11 mouse cellular contexts compared by ENCODE assay signal in genomic region chr10:130322637-130323036, GRCm38 (mm10). TPM values are rescaled to one million over a fixed set of nuclear protein-coding genes. Genes with fewer than 3 reads are reported as not detected.
A peak's percentile ranks its signal among the peaks of the same experiment; 100 is the strongest.
DNase-seq lines count a peak whose midpoint lies in the region; ATAC-seq and TF ChIP-seq lines count a peak whose summit lies in the region.
"Had no signal": no experiment of that assay in that cellular context is flagged by ENCODE, and none has a peak within 500 bp of the region (broad histone marks: within the 10 kb centered on the region; RNA-seq: fewer than 3 reads in every experiment).

Tespa1 (plus strand) TSS chr10:130322870.

- peak; percentile 89 for DNase-seq in A20 (ENCODE audit: low read depth, low spot score)
- DNase-seq in G1E (ENCODE audit: low spot score), result peak; percentile 35
- peak; percentile 18 for DNase-seq in liver, postnatal 0 days
- peak; percentile 19 for DNase-seq in spleen, adult 12 weeks (ENCODE audit: low spot score)
- DNase-seq in left cerebral cortex, postnatal 36 days (ENCODE audit: low spot score in 2 of 2), result no peak
- no peak for DNase-seq in adrenal gland, adult 18-20 months (ENCODE audit: low spot score in 2 of 2)
- no peak for DNase-seq in cerebellum, adult 9-11 months

- 29% methylated on average over 5 of the region's 5 CpGs for whole genome bisulfite sequencing in liver, postnatal 0 days (ENCODE audit: insufficient replicate concordance)
- 88% methylated on average over 5 of the region's 5 CpGs for WGBS in forebrain, embryonic 13.5 days

- H3K4me1 ChIP-seq in G1E (ENCODE audit: insufficient read depth, low read depth, low read length), result peaks cover 39% of the 10 kb centered on the region
- H3K4me1 ChIP-seq in liver, postnatal 0 days (ENCODE audit: insufficient read depth), result no peaks in the 10 kb centered on the region
- H3K4me1 ChIP-seq in forebrain, embryonic 13.5 days, result no peaks in the 10 kb centered on the region
- H3K4me1 ChIP-seq: embryonic facial prominence, embryonic 15.5 days; hindbrain, embryonic 13.5 days had no signal

- H3K9me3 ChIP-seq in G1E (replicated peaks), result no peaks in the 10 kb centered on the region
- no peaks in the 10 kb centered on the region for H3K9me3 ChIP-seq in liver, postnatal 0 days (ENCODE audit: low read length)
- H3K9me3 ChIP-seq in forebrain, embryonic 13.5 days (replicated peaks), result no peaks in the 10 kb centered on the region
- H3K9me3 ChIP-seq: embryonic facial prominence, embryonic 15.5 days; hindbrain, embryonic 13.5 days had no signal

- H3K4me3 ChIP-seq in G1E (ENCODE audit: low read depth, low read length), result peak within 1 kb of the TSS; percentile 44
- H3K4me3 ChIP-seq in liver, postnatal 0 days (ENCODE audit: low read depth, low read length), result no peak within 1 kb of the TSS
- H3K4me3 ChIP-seq in forebrain, embryonic 13.5 days, result no peak within 1 kb of the TSS
- H3K4me3 ChIP-seq: embryonic facial prominence, embryonic 15.5 days; hindbrain, embryonic 13.5 days had no signal

- ATAC-seq in G1E (ENCODE audit: extremely low read depth, insufficient number of reproducible peaks, low FRiP score, poor library complexity, severe bottlenecking), result peak; percentile 95
- ATAC-seq in liver, postnatal 0 days, result peak; percentile 77
- ATAC-seq in forebrain, embryonic 13.5 days, result no peak

- TF ChIP-seq EP300 in liver, postnatal 0 days (IDR thresholded peaks at IDR 0.05; ENCODE audit: low read depth), result no peak

- no peaks in the 10 kb centered on the region for H3K27me3 ChIP-seq in G1E (ENCODE audit: insufficient read depth, low read length)
- H3K27me3 ChIP-seq in liver, postnatal 0 days (ENCODE audit: insufficient read depth, low read length), result no peaks in the 10 kb centered on the region
- no peaks in the 10 kb centered on the region for H3K27me3 ChIP-seq in forebrain, embryonic 13.5 days
- H3K27me3 ChIP-seq: embryonic facial prominence, embryonic 15.5 days; hindbrain, embryonic 13.5 days had no signal

- no peak for TF ChIP-seq CTCF in G1E (IDR thresholded peaks at IDR 0.05; ENCODE audit: low read depth, low read length)
- TF ChIP-seq CTCF in liver, postnatal 0 days (IDR thresholded peaks at IDR 0.05; ENCODE audit: low read depth), result no peak

- intact Hi-C loops in left cerebral cortex, postnatal 36 days (cut with DNase I), result no loop called here

- H3K9ac ChIP-seq in liver, postnatal 0 days (replicated peaks), result no peak within 1 kb of the TSS
- H3K9ac ChIP-seq in forebrain, embryonic 13.5 days, result no peak within 1 kb of the TSS
- H3K9ac ChIP-seq: embryonic facial prominence, embryonic 15.5 days; hindbrain, embryonic 13.5 days had no signal

- no peak within 1 kb of the TSS for H3K4me2 ChIP-seq in liver, postnatal 0 days (ENCODE audit: low read depth, low read length)
- no peak within 1 kb of the TSS for H3K4me2 ChIP-seq in forebrain, embryonic 13.5 days
- H3K4me2 ChIP-seq: embryonic facial prominence, embryonic 15.5 days; hindbrain, embryonic 13.5 days had no signal

- peak within 1 kb of the TSS; percentile 30; the same call in 1 of the 2 replicates for H3K27ac ChIP-seq in liver, postnatal 0 days (ENCODE audit: low read depth)
- H3K27ac ChIP-seq in forebrain, embryonic 13.5 days, result no peak within 1 kb of the TSS
- H3K27ac ChIP-seq: embryonic facial prominence, embryonic 15.5 days; hindbrain, embryonic 13.5 days had no signal

- peaks cover 3% of the 10 kb centered on the region for H3K36me3 ChIP-seq in G1E (replicated peaks)
- no peaks in the 10 kb centered on the region for H3K36me3 ChIP-seq in liver, postnatal 0 days (replicated peaks; ENCODE audit: insufficient read depth, low read length)
- no peaks in the 10 kb centered on the region for H3K36me3 ChIP-seq in forebrain, embryonic 13.5 days (ENCODE audit: poor library complexity, severe bottlenecking)
- H3K36me3 ChIP-seq: embryonic facial prominence, embryonic 15.5 days; hindbrain, embryonic 13.5 days had no signal

RNA-seq across cellular contexts. Expression of gene Tespa1, which starts in this region (rescaled TPM):
- total RNA-seq in G1E (2014; fragmentation: Nextera tagmentation) (202 and 209 TPM in 2 replicates), G1E (2017) (340 and 367 TPM in 2 replicates)
- polyA plus RNA-seq in G1E (2012), result 6.6 and 7.4 TPM in 2 replicates
- polyA plus RNA-seq in liver, postnatal 0 days (2015; fragmentation: Nextera tagmentation; extraction: Ambion mirVana), result 1.2 and 1.5 TPM in 2 replicates
- total RNA-seq in left cerebral cortex, postnatal 36 days (2021), result 1 to 10 TPM; 1.7 to 2.9 TPM
- under 1 TPM; 0.66 to 0.77 TPM for total RNA-seq in adrenal gland, adult 18-20 months (2021)
- not detected in 2 replicates for polyA plus RNA-seq in forebrain, embryonic 13.5 days (2015; fragmentation: Nextera tagmentation; extraction: Ambion mirVana)
- polyA plus RNA-seq: hindbrain, embryonic 13.5 days; testis, adult 2 months had no signal

Comparison
In these comparisons a context has a peak if more than half of its experiments do, and no peak if none do; other contexts are left out.
1. RNA of gene Tespa1 (total RNA-seq): 202 to 367 TPM in G1E; 1.7 to 2.9 TPM in left cerebral cortex, postnatal 36 days and 0.66 to 0.77 TPM in adrenal gland, adult 18-20 months; every median in the first group is over 10 times any median in the second.
2. DNase-seq: peak in A20 (single experiment), G1E (single experiment), liver, postnatal 0 days (single experiment) and spleen, adult 12 weeks (single experiment); none in left cerebral cortex, postnatal 36 days (0 of 2), adrenal gland, adult 18-20 months (0 of 2) and cerebellum, adult 9-11 months (single experiment).